Mouse (Mus musculus): ENCODE results near the gene Mta2. TPM values are rescaled to one million over a fixed set of nuclear protein-coding genes. Genes with fewer than 3 reads are reported as not detected.
"Not testable (repeated sequence)": the region's sequence is repeated elsewhere in the genome, so short reads cannot be mapped to it uniquely, and the experiment has no call there.

Mta2 gene
- total RNA-seq, 2 experiments from 2014 or later: 43.9 to 52.0 TPM

- DNase-seq (ENCODE audit: low spot score in 2 of 2): no peak
- intact Hi-C loops (cut with DNase I): no loop called here
Observed at GRCm38 (mm10) chr19:8962256-8962655, 20.6 kb downstream of the Mta2 start.

- DNase-seq (ENCODE audit: low spot score in 2 of 2): no peak
- intact Hi-C loops (cut with DNase I): no loop called here
Observed at GRCm38 (mm10) chr19:8965075-8965474, 23.4 kb downstream of the Mta2 start.

DNA sequence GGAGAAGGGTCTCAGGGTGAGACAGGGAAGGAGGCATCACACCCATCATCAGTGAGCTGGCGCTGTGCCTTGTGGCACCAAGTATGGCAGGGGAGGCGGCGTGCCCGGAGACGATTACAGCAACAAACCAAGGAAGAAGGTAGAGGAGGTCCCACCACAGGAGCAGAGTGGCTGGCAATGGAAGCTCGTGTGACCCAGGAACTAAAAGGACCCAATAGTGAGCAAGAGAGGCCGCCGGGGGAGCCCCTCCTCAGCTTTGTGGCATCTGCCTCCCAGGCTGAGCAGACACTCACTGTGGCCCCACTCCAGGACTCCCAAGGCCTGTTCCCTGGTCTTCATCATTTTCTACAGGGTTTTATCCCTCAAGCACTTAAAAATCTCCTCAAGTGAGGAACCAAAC is 24.1 kb downstream of the Mta2 start:
- DNase-seq (ENCODE audit: low spot score in 2 of 2): no peak
- intact Hi-C loops (cut with DNase I): loop anchor here (2.0 kb wide), 1 partner anchor 13 kb away; the partner anchor contains the start of gene Tut1

- intact Hi-C loops (cut with DNase I): loop anchor here (2.0 kb wide), 1 partner anchor 13 kb away; the partner anchor contains the start of gene Tut1
- no peak for DNase-seq (ENCODE audit: low spot score in 2 of 2)
Observed at GRCm38 (mm10) chr19:8966198-8966589, 24.5 kb downstream of the Mta2 start.

- peak; percentile 99 for DNase-seq (ENCODE audit: low spot score in 2 of 2)
- intact Hi-C loops (cut with DNase I): loop anchor here (2.0 kb wide), 1 partner anchor 14 kb away; the partner anchor contains the start of gene Tut1
Observed at GRCm38 (mm10) chr19:8966590-8967372, 25.1 kb downstream of the Mta2 start, which contains the start of gene Eef1g. Gene Eef1g (plus strand): TSS chr19:8967041.

DNA sequence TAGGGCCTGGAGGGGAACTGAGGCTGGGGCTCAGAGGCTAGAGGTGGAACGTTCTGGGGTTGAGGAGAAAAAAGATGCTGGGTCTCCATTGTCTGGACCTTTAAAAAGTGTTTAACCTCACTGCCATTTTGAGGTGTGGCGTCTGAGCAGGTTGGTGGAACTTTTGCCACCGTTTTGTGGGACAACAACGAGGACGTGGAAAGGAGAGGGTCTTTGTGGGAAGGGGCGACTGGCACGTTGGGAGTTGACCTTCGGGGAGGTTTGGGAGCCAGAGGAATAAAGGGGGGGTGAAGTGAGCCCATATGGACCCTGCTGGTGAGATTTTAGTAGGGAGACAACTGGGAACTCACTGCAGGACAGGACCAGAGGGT is 25.7 kb downstream of the Mta2 start:
- DNase-seq (ENCODE audit: low spot score in 2 of 2): no peak
- intact Hi-C loops (cut with DNase I): loop anchor here (2.0 kb wide), 1 partner anchor 15 kb away; the partner anchor contains the start of gene Tut1

- intact Hi-C loops (cut with DNase I): loop anchor here (2.0 kb wide), 1 partner anchor 15 kb away; the partner anchor contains the start of gene Tut1
- no peak for DNase-seq (ENCODE audit: low spot score in 2 of 2)
Observed at GRCm38 (mm10) chr19:8967893-8968292, 26.2 kb downstream of the Mta2 start.

DNA sequence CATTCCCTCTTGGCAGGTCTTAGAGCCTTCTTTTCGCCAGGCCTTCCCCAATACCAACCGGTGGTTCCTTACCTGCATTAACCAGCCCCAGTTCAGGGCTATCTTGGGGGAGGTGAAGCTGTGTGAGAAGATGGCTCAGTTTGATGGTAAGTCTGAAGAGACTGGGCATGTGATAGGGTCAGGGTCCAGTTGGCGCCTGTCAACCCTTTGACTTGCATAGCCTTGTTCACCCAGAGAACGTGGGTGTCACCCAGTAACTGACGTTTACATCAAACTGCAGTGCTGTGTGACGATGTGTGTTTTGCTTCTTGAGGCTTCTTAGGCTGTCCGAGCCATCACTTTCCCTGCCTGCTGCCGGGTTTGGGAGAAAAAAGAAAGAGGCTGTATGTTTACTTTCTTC is 30.8 kb downstream of the Mta2 start:
- not testable (repeated sequence) for DNase-seq (ENCODE audit: low spot score in 2 of 2)

GRCm38 (mm10) chr19:8974638-8975037 is 33.0 kb downstream of the Mta2 start:
- intact Hi-C loops (cut with DNase I): no loop called here
- DNase-seq (ENCODE audit: low spot score in 2 of 2): no peak

More for the DNA sequence above, 30.8 kb downstream of the Mta2 start:
- intact Hi-C loops (cut with DNase I): not testable (repeated sequence)

- intact Hi-C loops (cut with DNase I): no loop called here
- no peak for DNase-seq (ENCODE audit: low spot score in 2 of 2)
Observed at GRCm38 (mm10) chr19:8975491-8975890, 33.8 kb downstream of the Mta2 start.

DNA sequence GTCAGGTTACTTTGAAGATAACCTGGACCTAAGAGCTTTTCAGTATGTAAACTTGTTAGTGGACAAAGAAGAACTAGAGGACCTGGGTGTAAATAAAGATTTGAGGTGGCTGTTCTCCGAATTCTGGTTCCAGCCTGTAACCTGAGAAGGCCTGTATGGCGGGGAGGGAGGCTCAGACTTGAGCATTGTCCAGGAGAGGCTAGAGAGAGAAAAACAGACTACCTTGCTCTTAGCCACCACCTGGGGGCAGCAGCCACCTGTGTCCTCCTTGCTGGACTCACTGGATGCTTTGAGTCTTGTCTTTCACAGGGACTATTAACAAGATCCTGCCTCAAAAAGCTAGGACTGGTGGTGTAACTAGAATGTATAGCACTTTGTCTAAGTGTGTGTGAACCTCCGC is 34.9 kb downstream of the Mta2 start:
- no peak for DNase-seq (ENCODE audit: low spot score in 2 of 2)
- intact Hi-C loops (cut with DNase I): no loop called here

DNA sequence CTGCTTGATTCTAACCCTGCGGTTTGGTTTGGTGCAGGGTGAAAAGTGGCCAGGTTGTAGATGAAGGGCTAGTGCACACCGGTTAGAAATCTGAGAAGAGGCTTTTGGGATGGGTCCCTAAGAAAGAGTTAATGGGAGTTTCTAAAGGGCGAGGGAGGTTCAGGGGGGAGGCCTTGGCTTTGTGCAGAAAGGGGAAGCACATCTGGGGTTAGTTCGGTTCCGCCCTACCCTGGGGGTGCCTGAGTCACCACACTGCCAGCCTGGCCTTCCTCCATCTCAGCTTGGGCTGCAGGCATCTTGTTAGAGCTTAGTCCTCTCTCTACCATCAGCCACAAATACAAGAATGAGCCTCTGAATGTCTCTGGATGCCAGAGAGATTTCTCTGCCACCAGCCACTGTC is 39.1 kb downstream of the Mta2 start:
- intact Hi-C loops (cut with DNase I): no loop called here
- DNase-seq (ENCODE audit: low spot score in 2 of 2): no peak

DNA sequence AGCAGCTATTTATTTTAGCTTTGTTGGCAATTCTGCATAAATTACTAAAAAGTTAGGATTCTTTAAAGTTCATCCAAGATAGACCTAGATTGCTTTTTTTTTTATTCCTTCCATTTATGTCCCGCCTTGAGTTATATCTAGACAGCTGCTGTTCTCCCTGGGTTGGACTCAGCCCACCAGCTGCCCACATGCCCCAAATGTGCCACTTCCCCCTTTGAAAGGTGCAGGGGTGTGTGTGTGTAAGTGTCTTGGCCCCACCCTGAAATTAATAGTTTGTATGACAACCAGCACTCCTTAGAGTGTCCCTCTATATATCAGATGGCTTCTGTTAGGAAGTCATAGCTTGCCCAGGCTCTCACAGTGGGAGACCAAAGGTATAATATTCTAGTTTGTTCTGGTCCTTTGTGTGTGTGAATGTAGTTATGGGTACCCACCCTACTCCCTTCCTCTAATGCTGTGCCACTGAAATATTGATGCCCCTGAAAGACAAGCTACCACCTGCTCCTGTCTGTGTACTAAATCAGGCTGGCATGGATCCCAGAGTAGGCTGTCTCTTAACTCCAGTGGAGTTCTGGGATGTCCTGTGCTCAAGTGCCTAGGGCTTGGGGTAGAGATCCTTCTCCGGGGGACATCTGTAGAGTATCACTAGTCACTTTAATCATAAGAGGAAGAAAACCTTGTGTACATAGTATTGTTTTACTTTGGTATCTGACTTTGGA is 39.9 kb downstream of the Mta2 start:
- intact Hi-C loops (cut with DNase I): no loop called here
- DNase-seq (ENCODE audit: low spot score in 2 of 2): no peak

GRCm38 (mm10) chr19:8982303-8983149 is 40.9 kb downstream of the Mta2 start:
- no peak for DNase-seq (ENCODE audit: low spot score in 2 of 2)

DNA sequence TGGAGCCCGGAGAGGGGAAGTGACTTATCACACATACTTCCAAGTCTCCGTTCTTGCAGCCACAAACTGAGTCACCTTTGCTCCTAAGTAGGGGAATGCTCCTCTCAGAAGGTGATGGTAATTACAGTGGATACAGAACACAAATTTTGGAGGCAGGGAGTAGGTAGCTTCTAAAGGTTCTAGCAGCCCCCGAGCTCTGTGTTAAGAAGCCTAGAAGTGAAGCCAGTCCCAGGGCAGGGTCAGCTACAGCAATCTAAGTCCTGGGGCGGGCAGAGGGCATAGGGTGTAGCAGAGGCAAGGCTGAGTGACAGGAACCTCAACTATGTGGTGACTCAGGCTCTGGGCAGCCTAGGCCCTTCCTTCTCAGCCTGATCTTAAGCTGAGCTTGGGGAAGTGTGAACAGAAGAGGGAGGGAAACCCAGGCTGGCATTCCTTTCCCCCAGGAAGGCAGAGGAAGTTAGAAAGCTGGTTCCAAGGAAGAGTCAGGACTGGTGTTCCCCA is 41.5 kb downstream of the Mta2 start:
- DNase-seq (ENCODE audit: low spot score in 2 of 2): no peak
- intact Hi-C loops (cut with DNase I): no loop called here

More at GRCm38 (mm10) chr19:8982303-8983149, 40.9 kb downstream of the Mta2 start:
- intact Hi-C loops (cut with DNase I): no loop called here

DNA sequence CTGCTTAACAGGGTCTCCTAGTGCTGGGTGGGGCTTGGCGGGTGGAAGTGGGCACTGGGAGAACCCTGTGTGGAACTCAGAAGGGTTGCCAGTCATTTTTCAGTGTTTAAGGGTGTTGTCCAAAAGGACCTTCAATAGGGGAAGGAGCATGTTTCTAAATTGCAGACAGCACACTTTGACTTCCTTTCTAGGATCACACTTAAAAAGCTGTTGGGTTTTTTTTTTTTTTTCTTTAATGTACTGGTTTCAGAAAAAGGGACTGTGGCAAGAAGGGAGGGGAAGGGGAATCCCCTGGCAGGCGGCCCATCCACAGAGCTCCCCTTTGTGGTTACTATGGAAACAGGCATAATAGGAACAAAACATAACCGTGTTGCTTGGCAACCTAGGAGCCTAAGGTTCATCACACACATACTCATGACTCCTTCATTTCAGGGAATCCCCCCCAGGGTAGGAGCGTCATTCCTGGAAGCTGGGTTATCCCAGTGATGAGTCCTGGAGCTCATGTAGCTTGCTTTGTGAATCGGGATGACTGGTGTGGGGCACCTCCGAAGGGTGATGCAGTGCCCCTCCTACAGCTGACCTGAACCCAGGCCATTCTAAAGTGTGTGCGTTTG is 42.7 kb downstream of the Mta2 start:
- DNase-seq (ENCODE audit: low spot score in 2 of 2): no peak
- intact Hi-C loops (cut with DNase I): no loop called here

- intact Hi-C loops (cut with DNase I): no loop called here
- no peak for DNase-seq (ENCODE audit: low spot score in 2 of 2)
Observed at GRCm38 (mm10) chr19:8985891-8986290, 44.2 kb downstream of the Mta2 start.

DNA sequence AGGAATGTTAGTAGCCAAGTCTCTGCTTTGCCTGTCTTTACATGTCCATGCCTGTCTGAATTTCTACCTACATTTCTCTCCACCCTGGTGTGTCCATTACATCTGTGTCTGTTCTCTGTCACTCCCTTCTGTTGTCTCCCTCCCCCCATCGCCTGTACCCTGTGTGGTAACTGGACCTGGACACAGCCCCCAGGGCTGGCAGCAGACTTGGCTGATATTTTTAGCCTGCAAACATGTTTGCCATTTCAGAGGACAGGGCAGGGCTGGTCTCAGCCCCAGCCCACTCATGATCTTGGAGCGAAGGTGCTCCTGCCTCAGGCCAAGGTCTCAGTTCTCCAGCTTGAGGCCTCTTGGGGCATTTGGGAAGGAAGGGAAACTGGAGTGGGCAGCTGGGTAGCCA is 46.1 kb downstream of the Mta2 start:
- DNase-seq (ENCODE audit: low spot score in 2 of 2): no peak
- intact Hi-C loops (cut with DNase I): no loop called here

GRCm38 (mm10) chr19:8988346-8989065 is 46.8 kb downstream of the Mta2 start:
- intact Hi-C loops (cut with DNase I): no loop called here
- no peak for DNase-seq (ENCODE audit: low spot score in 2 of 2)
